Mouse (Mus musculus): Measurements from ENCODE around the gene Cbx8. TPM values are rescaled to one million over a fixed set of nuclear protein-coding genes. Genes with fewer than 3 reads are reported as not detected.

Gene Cbx8
- polyA plus RNA-seq (2015; fragmentation: Nextera tagmentation; extraction: Ambion mirVana): 3.0 and 3.1 TPM in 2 replicates

GRCm38 (mm10) chr11:119040600-119041324 is at the start of gene Cbx8:
Gene Cbx8 (minus strand): TSS chr11:119040969.
- Histone ChIP-seq H3K36me3 (ENCODE audit: control insufficient read depth, insufficient read depth) (no peaks in the 10 kb centered on the region), H3K4me3 (ENCODE audit: low read depth, low read length) (peak within 1 kb of the TSS; percentile 64), H3K4me2 (ENCODE audit: low read depth, low read length) (peak within 1 kb of the TSS; percentile 90), H3K4me1 (ENCODE audit: control insufficient read depth, low read depth, low read length) (peaks cover 24% of the 10 kb centered on the region), H3K27ac (ENCODE audit: low read length) (no peak within 1 kb of the TSS), H3K9me3 (replicated peaks; ENCODE audit: control insufficient read depth, low read length) (no peaks in the 10 kb centered on the region), H3K9ac (ENCODE audit: low read depth, low read length) (peak within 1 kb of the TSS; percentile 70), H3K27me3 (ENCODE audit: control insufficient read depth, insufficient read depth, low read depth, low read length) (peaks cover 97% of the 10 kb centered on the region)
- under 1% methylated on average over 47 of the region's 63 CpGs for WGBS (ENCODE audit: insufficient replicate concordance)
- peak; percentile 92 for ATAC-seq (ENCODE audit: low read depth)

GRCm38 (mm10) chr11:119090076-119090960 is 49.5 kb upstream of the Cbx8 start:
- peak overlapping the region; percentile 64; the same call in 1 of the 2 replicates for H3K27ac ChIP-seq (ENCODE audit: low read length)
- H3K4me1 ChIP-seq (ENCODE audit: control insufficient read depth, low read depth, low read length): peaks cover 23% of the 10 kb centered on the region

GRCm38 (mm10) chr11:119089235-119090075 is 48.7 kb upstream of the Cbx8 start:
- Histone ChIP-seq H3K4me2 (ENCODE audit: low read depth, low read length) (peak overlapping the region; percentile 68), H3K9ac (ENCODE audit: low read depth, low read length) (peak overlapping the region; percentile 40; the same call in 1 of the 2 replicates), H3K27ac (ENCODE audit: low read length) (no peak overlapping the region), H3K27me3 (ENCODE audit: control insufficient read depth, insufficient read depth, low read depth, low read length) (peaks cover 74% of the 10 kb centered on the region), H3K9me3 (replicated peaks; ENCODE audit: control insufficient read depth, low read length) (no peaks in the 10 kb centered on the region), H3K4me1 (ENCODE audit: control insufficient read depth, low read depth, low read length) (peaks cover 25% of the 10 kb centered on the region), H3K4me3 (ENCODE audit: low read depth, low read length) (peak overlapping the region; percentile 56), H3K36me3 (ENCODE audit: control insufficient read depth, insufficient read depth) (no peaks in the 10 kb centered on the region)
- WGBS (ENCODE audit: insufficient replicate concordance): under 1% methylated on average over 41 of the region's 41 CpGs
- no peak for ATAC-seq (ENCODE audit: low read depth)

More at GRCm38 (mm10) chr11:119090076-119090960, 49.5 kb upstream of the Cbx8 start:
- H3K9ac ChIP-seq (ENCODE audit: low read depth, low read length): peak overlapping the region; percentile 40; the same call in 1 of the 2 replicates
- peak overlapping the region; percentile 68 for H3K4me2 ChIP-seq (ENCODE audit: low read depth, low read length)
- ATAC-seq (ENCODE audit: low read depth): no peak
- H3K4me3 ChIP-seq (ENCODE audit: low read depth, low read length): peak overlapping the region; percentile 56
- WGBS (ENCODE audit: insufficient replicate concordance): under 1% methylated on average over 75 of the region's 75 CpGs
- H3K36me3 ChIP-seq (ENCODE audit: control insufficient read depth, insufficient read depth): no peaks in the 10 kb centered on the region
- peaks cover 68% of the 10 kb centered on the region for H3K27me3 ChIP-seq (ENCODE audit: control insufficient read depth, insufficient read depth, low read depth, low read length)
- H3K9me3 ChIP-seq (replicated peaks; ENCODE audit: control insufficient read depth, low read length): no peaks in the 10 kb centered on the region

GRCm38 (mm10) chr11:119088391-119089234 is 47.8 kb upstream of the Cbx8 start:
- H3K9ac ChIP-seq (ENCODE audit: low read depth, low read length): no peak overlapping the region
- no peaks in the 10 kb centered on the region for H3K9me3 ChIP-seq (replicated peaks; ENCODE audit: control insufficient read depth, low read length)
- H3K36me3 ChIP-seq (ENCODE audit: control insufficient read depth, insufficient read depth): no peaks in the 10 kb centered on the region
- peaks cover 33% of the 10 kb centered on the region for H3K4me1 ChIP-seq (ENCODE audit: control insufficient read depth, low read depth, low read length)
- H3K4me3 ChIP-seq (ENCODE audit: low read depth, low read length): no peak overlapping the region
- no peak for ATAC-seq (ENCODE audit: low read depth)
- H3K27ac ChIP-seq (ENCODE audit: low read length): no peak overlapping the region
- 3% methylated on average over 28 of the region's 28 CpGs for WGBS (ENCODE audit: insufficient replicate concordance)
- no peak overlapping the region for H3K4me2 ChIP-seq (ENCODE audit: low read depth, low read length)
- peaks cover 77% of the 10 kb centered on the region for H3K27me3 ChIP-seq (ENCODE audit: control insufficient read depth, insufficient read depth, low read depth, low read length)

- ATAC-seq (ENCODE audit: low read depth): no peak
- Histone ChIP-seq H3K4me2 (ENCODE audit: low read depth, low read length) (0 out of 2 replicates have a peak overlapping the region, but pooled peaks have one; percentile 36), H3K9me3 (replicated peaks; ENCODE audit: control insufficient read depth, low read length) (no peaks in the 10 kb centered on the region), H3K9ac (ENCODE audit: low read depth, low read length) (no peak overlapping the region; the same call in 1 of the 2 replicates), H3K27me3 (ENCODE audit: control insufficient read depth, insufficient read depth, low read depth, low read length) (peaks cover 77% of the 10 kb centered on the region), H3K27ac (ENCODE audit: low read length) (peak overlapping the region; percentile 73), H3K36me3 (ENCODE audit: control insufficient read depth, insufficient read depth) (no peaks in the 10 kb centered on the region), H3K4me3 (ENCODE audit: low read depth, low read length) (peak overlapping the region; percentile 31), H3K4me1 (ENCODE audit: control insufficient read depth, low read depth, low read length) (peaks cover 44% of the 10 kb centered on the region)
- WGBS (ENCODE audit: insufficient replicate concordance): 2% methylated on average over 35 of the region's 35 CpGs
Measured at GRCm38 (mm10) chr11:119087301-119088082, 46.7 kb upstream of the Cbx8 start.

GRCm38 (mm10) chr11:119086144-119086971 is 45.6 kb upstream of the Cbx8 start, which contains the start of gene Cbx4:
Gene Cbx4 (minus strand): TSS chr11:119086221.
- Histone ChIP-seq H3K4me2 (ENCODE audit: low read depth, low read length) (peak within 1 kb of the TSS; percentile 71), H3K9me3 (replicated peaks; ENCODE audit: control insufficient read depth, low read length) (no peaks in the 10 kb centered on the region), H3K27me3 (ENCODE audit: control insufficient read depth, insufficient read depth, low read depth, low read length) (peaks cover 69% of the 10 kb centered on the region), H3K27ac (ENCODE audit: low read length) (peak within 1 kb of the TSS; percentile 86), H3K4me1 (ENCODE audit: control insufficient read depth, low read depth, low read length) (peaks cover 52% of the 10 kb centered on the region), H3K4me3 (ENCODE audit: low read depth, low read length) (peak within 1 kb of the TSS; percentile 71), H3K9ac (ENCODE audit: low read depth, low read length) (peak within 1 kb of the TSS; percentile 78), H3K36me3 (ENCODE audit: control insufficient read depth, insufficient read depth) (peaks cover 4% of the 10 kb centered on the region)
- ATAC-seq (ENCODE audit: low read depth): peak; percentile 86
- 1% methylated on average over 59 of the region's 67 CpGs for WGBS (ENCODE audit: insufficient replicate concordance)
